In genomic region chr7:49248333-49249086, GRCm38 (mm10) we compare ENCODE assay signal across 7 mouse cellular contexts.
A peak's percentile ranks its signal among the peaks of the same experiment; 100 is the strongest.
DNase-seq lines count a peak whose midpoint lies in the region; ATAC-seq and TF ChIP-seq lines count a peak whose summit lies in the region.

No protein-coding gene starts in this region.

- H3K27ac ChIP-seq in midbrain, embryonic 13.5 days, result no peak overlapping the region
- H3K27ac ChIP-seq in midbrain, embryonic 11.5 days (ENCODE audit: low read depth, low read length), result no peak overlapping the region
- H3K27ac ChIP-seq in heart, postnatal 0 days (ENCODE audit: low read depth), result peak overlapping the region; percentile 94

- TF ChIP-seq EP300 in heart, postnatal 0 days (IDR thresholded peaks at IDR 0.05; ENCODE audit: low read depth), result no peak

- 56% methylated on average over 14 of the region's 14 CpGs for WGBS in midbrain, embryonic 13.5 days
- WGBS in midbrain, embryonic 11.5 days, result 62% methylated on average over 14 of the region's 14 CpGs
- WGBS in heart, postnatal 0 days, result 20% methylated on average over 13 of the region's 14 CpGs

- H3K9ac ChIP-seq in midbrain, embryonic 13.5 days (replicated peaks), result peak overlapping the region; percentile 3; the same call in 1 of the 2 replicates
- H3K9ac ChIP-seq in midbrain, embryonic 11.5 days (ENCODE audit: low read length), result no peak overlapping the region
- peak overlapping the region; percentile 49; the same call in 1 of the 2 replicates for H3K9ac ChIP-seq in heart, postnatal 0 days (replicated peaks; ENCODE audit: low read depth, low read length)

- 0 out of 2 replicates have a peak, but pooled peaks have one; percentile 3 for TF ChIP-seq CTCF in heart, postnatal 0 days (IDR thresholded peaks at IDR 0.05; ENCODE audit: low read depth)

- peak overlapping the region; percentile 52 for H3K4me3 ChIP-seq in midbrain, embryonic 13.5 days (replicated peaks)
- H3K4me3 ChIP-seq in midbrain, embryonic 11.5 days (ENCODE audit: low read depth, low read length), result no peak overlapping the region
- peak overlapping the region; percentile 58 for H3K4me3 ChIP-seq in heart, postnatal 0 days (ENCODE audit: low read depth, low read length)

- peak overlapping the region; percentile 99 for H3K4me2 ChIP-seq in midbrain, embryonic 13.5 days (replicated peaks)
- H3K4me2 ChIP-seq in midbrain, embryonic 11.5 days, result no peak overlapping the region
- H3K4me2 ChIP-seq in heart, postnatal 0 days (ENCODE audit: low read depth, low read length), result peak overlapping the region; percentile 78

- no peaks in the 10 kb centered on the region for H3K9me3 ChIP-seq in midbrain, embryonic 13.5 days
- H3K9me3 ChIP-seq in midbrain, embryonic 11.5 days (ENCODE audit: control insufficient read depth, low read length), result no peaks in the 10 kb centered on the region
- H3K9me3 ChIP-seq in heart, postnatal 0 days (replicated peaks; ENCODE audit: control insufficient read depth, low read length), result no peaks in the 10 kb centered on the region

- H3K36me3 ChIP-seq in midbrain, embryonic 13.5 days, result no peaks in the 10 kb centered on the region
- H3K36me3 ChIP-seq in midbrain, embryonic 11.5 days (ENCODE audit: control insufficient read depth, insufficient read depth, low read length), result no peaks in the 10 kb centered on the region
- H3K36me3 ChIP-seq in heart, postnatal 0 days (replicated peaks; ENCODE audit: control insufficient read depth, insufficient read depth, low read length), result no peaks in the 10 kb centered on the region

- H3K4me1 ChIP-seq in midbrain, embryonic 13.5 days (replicated peaks), result peaks cover 50% of the 10 kb centered on the region
- H3K4me1 ChIP-seq in midbrain, embryonic 11.5 days (ENCODE audit: control insufficient read depth, insufficient read depth, low read length), result peaks cover 15% of the 10 kb centered on the region
- H3K4me1 ChIP-seq in heart, postnatal 0 days (ENCODE audit: control insufficient read depth, insufficient read depth), result peaks cover 28% of the 10 kb centered on the region

- no peak for ATAC-seq in midbrain, embryonic 13.5 days
- ATAC-seq in midbrain, embryonic 11.5 days (ENCODE audit: low FRiP score), result no peak
- ATAC-seq in heart, postnatal 0 days (ENCODE audit: insufficient read depth, low read depth), result peak; percentile 6; the same call in 1 of the 2 replicates

- peaks cover 29% of the 10 kb centered on the region for H3K27me3 ChIP-seq in midbrain, embryonic 13.5 days
- H3K27me3 ChIP-seq in midbrain, embryonic 11.5 days (ENCODE audit: control insufficient read depth, insufficient read depth, low read length), result peaks cover 24% of the 10 kb centered on the region
- H3K27me3 ChIP-seq in heart, postnatal 0 days (ENCODE audit: control insufficient read depth, insufficient read depth, low read length), result no peaks in the 10 kb centered on the region

- no peak for DNase-seq in midbrain, embryonic 11.5 days (ENCODE audit: low spot score, missing footprints)
- DNase-seq in cerebellum, postnatal 25 days, result peak; percentile 76 to 77
- DNase-seq in heart, postnatal 0 days (ENCODE audit: low spot score), result peak; percentile 57
- DNase-seq in left cerebral cortex, postnatal 10 days (ENCODE audit: extremely low spot score in 1 of 2, low spot score in 2 of 2), result peak; percentile 59
- DNase-seq in right cerebral cortex, postnatal 14 days, result peak; percentile 50
- no peak for DNase-seq in c-Kit-positive CD71-positive TER-119-positive erythroid progenitor cells, embryonic 14.5 days (ENCODE audit: low spot score)

- intact Hi-C loops in left cerebral cortex, postnatal 10 days (cut with DNase I), result loop anchor here (5.0 kb wide), 1 partner anchor 96 kb away; no protein-coding TSS in a partner anchor

Comparison
In these comparisons a context has a peak if more than half of its experiments do, and no peak if none do; other contexts are left out.
1. DNase-seq: peak in cerebellum, postnatal 25 days (2 of 2), heart, postnatal 0 days (single experiment), left cerebral cortex, postnatal 10 days (2 of 2) and right cerebral cortex, postnatal 14 days (single experiment); none in midbrain, embryonic 11.5 days (single experiment) and c-Kit-positive CD71-positive TER-119-positive erythroid progenitor cells, embryonic 14.5 days (single experiment).